In the genomic region with DNA sequence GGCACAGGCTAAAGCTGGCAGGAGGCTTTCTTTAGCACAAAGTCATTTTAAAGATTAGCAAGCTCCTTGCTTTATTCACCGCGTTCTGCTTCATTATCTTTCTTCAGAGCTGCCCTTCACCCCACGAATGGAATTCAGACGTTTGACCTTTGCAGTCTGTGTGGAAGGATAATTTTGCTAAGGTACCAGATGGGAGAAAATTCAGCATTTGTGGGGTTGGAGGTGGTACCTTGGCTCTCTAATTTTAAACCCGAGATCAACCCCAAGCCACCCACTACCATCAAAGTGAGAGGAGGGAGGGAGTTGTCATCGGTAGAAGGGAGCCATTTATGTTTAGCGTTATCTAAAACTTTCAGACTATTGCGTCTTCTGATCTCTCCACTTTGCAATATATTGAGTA, we compare ENCODE assay signal across 20 mouse cellular contexts.
DNase-seq lines count a peak whose midpoint lies in the region; ATAC-seq lines count a peak whose summit lies in the region.
"Had no signal": no experiment of that assay in that cellular context is flagged by ENCODE, and none has a peak within 500 bp of the region (broad histone marks: within the 10 kb centered on the region; RNA-seq: fewer than 3 reads in every experiment).

No protein-coding gene starts in this region.

- ATAC-seq in forebrain, embryonic 12.5 days (ENCODE audit: low FRiP score): 0 out of 2 replicates have a peak, but pooled peaks have one; percentile 17
- ATAC-seq in forebrain, embryonic 15.5 days (replicated peaks): no peak
- ATAC-seq in hindbrain, embryonic 11.5 days (ENCODE audit: low FRiP score): no peak
- ATAC-seq in midbrain, embryonic 12.5 days (ENCODE audit: low FRiP score, low read depth): no peak
- ATAC-seq: intestine, postnatal 0 days; lung, postnatal 0 days had no signal

- no peaks in the 10 kb centered on the region for H3K9me3 ChIP-seq in forebrain, embryonic 12.5 days
- H3K9me3 ChIP-seq in forebrain, embryonic 15.5 days: no peaks in the 10 kb centered on the region
- no peaks in the 10 kb centered on the region for H3K9me3 ChIP-seq in hindbrain, embryonic 11.5 days (ENCODE audit: control insufficient read depth, low read length)
- no peaks in the 10 kb centered on the region for H3K9me3 ChIP-seq in midbrain, embryonic 12.5 days
- H3K9me3 ChIP-seq: embryonic facial prominence, embryonic 12.5 days; liver, embryonic 13.5 days; neural tube, embryonic 12.5 days had no signal

- peaks cover 4% of the 10 kb centered on the region; the same call in 1 of the 2 replicates for H3K4me1 ChIP-seq in forebrain, embryonic 12.5 days
- no peaks in the 10 kb centered on the region for H3K4me1 ChIP-seq in forebrain, embryonic 15.5 days
- no peaks in the 10 kb centered on the region for H3K4me1 ChIP-seq in hindbrain, embryonic 11.5 days (replicated peaks; ENCODE audit: control insufficient read depth, insufficient read depth, low read length)
- peaks cover 5% of the 10 kb centered on the region; the same call in 1 of the 2 replicates for H3K4me1 ChIP-seq in midbrain, embryonic 12.5 days
- H3K4me1 ChIP-seq: liver, embryonic 13.5 days; megakaryocyte, embryonic 14.5 days had no signal

- no peak overlapping the region for H3K4me3 ChIP-seq in forebrain, embryonic 12.5 days (replicated peaks)
- no peak overlapping the region for H3K4me3 ChIP-seq in forebrain, embryonic 15.5 days
- no peak overlapping the region for H3K4me3 ChIP-seq in hindbrain, embryonic 11.5 days (ENCODE audit: low read depth, low read length)
- H3K4me3 ChIP-seq in midbrain, embryonic 12.5 days: no peak overlapping the region
- H3K4me3 ChIP-seq: embryonic facial prominence, embryonic 12.5 days; liver, embryonic 13.5 days; megakaryocyte, embryonic 14.5 days; neural tube, embryonic 12.5 days had no signal

- WGBS in forebrain, embryonic 12.5 days: 50% methylated on average over 8 of the region's 8 CpGs
- WGBS in forebrain, embryonic 15.5 days: 49% methylated on average over 8 of the region's 8 CpGs
- 40% methylated on average over 8 of the region's 8 CpGs for WGBS in hindbrain, embryonic 11.5 days
- 27% methylated on average over 8 of the region's 8 CpGs for WGBS in midbrain, embryonic 12.5 days

- H3K9ac ChIP-seq in forebrain, embryonic 12.5 days: no peak overlapping the region
- no peak overlapping the region for H3K9ac ChIP-seq in forebrain, embryonic 15.5 days (replicated peaks)
- H3K9ac ChIP-seq in hindbrain, embryonic 11.5 days (ENCODE audit: low read depth, low read length): no peak overlapping the region
- no peak overlapping the region for H3K9ac ChIP-seq in midbrain, embryonic 12.5 days (replicated peaks)
- H3K9ac ChIP-seq: embryonic facial prominence, embryonic 12.5 days; liver, embryonic 13.5 days; neural tube, embryonic 12.5 days had no signal

- no peak overlapping the region for H3K27ac ChIP-seq in forebrain, embryonic 12.5 days
- H3K27ac ChIP-seq in forebrain, embryonic 15.5 days (replicated peaks): no peak overlapping the region
- no peak overlapping the region for H3K27ac ChIP-seq in hindbrain, embryonic 11.5 days (ENCODE audit: low read depth, low read length)
- H3K27ac ChIP-seq in midbrain, embryonic 12.5 days (replicated peaks): no peak overlapping the region
- H3K27ac ChIP-seq: embryonic facial prominence, embryonic 12.5 days; liver, embryonic 13.5 days; neural tube, embryonic 12.5 days had no signal

- DNase-seq in brain, adult 2 months (ENCODE audit: low read depth, low spot score): peak; percentile 27
- DNase-seq in hindbrain, embryonic 11.5 days (ENCODE audit: low spot score): peak; percentile 27
- DNase-seq in yolk sac, embryonic 10.5 days (ENCODE audit: low spot score): no peak
- no peak for DNase-seq in left cerebral cortex, postnatal 4 days
- no peak for DNase-seq in spleen, adult 12 weeks (ENCODE audit: low spot score)
- DNase-seq: adrenal gland, postnatal 14 days; cerebellum, adult 9-11 months; gastrocnemius, postnatal 10 days; heart, postnatal 36 days; kidney, postnatal 36 days; liver, embryonic 13.5 days; right cerebral cortex, postnatal 4 days had no signal

- H3K36me3 ChIP-seq in forebrain, embryonic 12.5 days (replicated peaks): no peaks in the 10 kb centered on the region
- no peaks in the 10 kb centered on the region for H3K36me3 ChIP-seq in forebrain, embryonic 15.5 days
- no peaks in the 10 kb centered on the region for H3K36me3 ChIP-seq in hindbrain, embryonic 11.5 days (ENCODE audit: control insufficient read depth, insufficient read depth, low read length)
- H3K36me3 ChIP-seq in midbrain, embryonic 12.5 days: no peaks in the 10 kb centered on the region
- H3K36me3 ChIP-seq: embryonic facial prominence, embryonic 12.5 days; liver, embryonic 13.5 days; neural tube, embryonic 12.5 days had no signal

- H3K27me3 ChIP-seq in forebrain, embryonic 12.5 days: no peaks in the 10 kb centered on the region
- H3K27me3 ChIP-seq in forebrain, embryonic 15.5 days: no peaks in the 10 kb centered on the region
- no peaks in the 10 kb centered on the region for H3K27me3 ChIP-seq in hindbrain, embryonic 11.5 days (ENCODE audit: control insufficient read depth, insufficient read depth, low read length)
- no peaks in the 10 kb centered on the region for H3K27me3 ChIP-seq in midbrain, embryonic 12.5 days
- H3K27me3 ChIP-seq: embryonic facial prominence, embryonic 12.5 days; liver, embryonic 13.5 days; megakaryocyte, embryonic 14.5 days; neural tube, embryonic 12.5 days had no signal

- intact Hi-C loops in left cerebral cortex, postnatal 4 days (cut with DNase I): no loop called here

- H3K4me2 ChIP-seq in forebrain, embryonic 12.5 days: no peak overlapping the region
- H3K4me2 ChIP-seq in forebrain, embryonic 15.5 days (replicated peaks): no peak overlapping the region
- H3K4me2 ChIP-seq in hindbrain, embryonic 11.5 days (replicated peaks; ENCODE audit: low read depth, low read length): no peak overlapping the region
- H3K4me2 ChIP-seq in midbrain, embryonic 12.5 days (replicated peaks): peak overlapping the region; percentile 16
- H3K4me2 ChIP-seq: embryonic facial prominence, embryonic 12.5 days; liver, embryonic 13.5 days; neural tube, embryonic 12.5 days had no signal

Comparison
In these comparisons a context has a peak if more than half of its experiments do, and no peak if none do; other contexts are left out.
1. DNase-seq: peak in brain, adult 2 months (single experiment) and hindbrain, embryonic 11.5 days (single experiment); none in yolk sac, embryonic 10.5 days (single experiment), left cerebral cortex, postnatal 4 days (single experiment) and spleen, adult 12 weeks (single experiment).